Mouse (Mus musculus): Measurements from ENCODE around the gene Bcl11a. TPM values are rescaled to one million over a fixed set of nuclear protein-coding genes. Genes with fewer than 3 reads are reported as not detected.

The Bcl11a gene
- polyA plus RNA-seq, 1 experiment from 2014 or later = 101 TPM

DNA sequence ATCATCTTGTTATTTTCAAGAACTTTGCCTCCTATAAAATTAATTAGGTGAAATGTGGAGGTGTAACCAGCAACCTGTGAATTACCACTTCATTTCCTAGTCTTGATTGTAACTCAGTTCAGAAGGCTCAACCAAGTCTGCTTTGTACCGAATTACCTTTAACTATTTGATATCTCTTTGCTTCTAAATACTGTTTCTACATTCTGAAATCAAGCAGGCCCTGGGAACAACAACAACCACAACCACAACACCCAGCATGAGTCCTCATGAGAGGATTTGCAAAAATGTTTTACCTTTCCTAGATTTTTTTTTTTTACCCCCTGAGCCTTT is 5.2 kb downstream of the Bcl11a start:
- Histone ChIP-seq H3K36me3 (ENCODE audit: control insufficient read depth, insufficient read depth, low read length) (peaks cover 7% of the 10 kb centered on the region), H3K4me3 (ENCODE audit: low read depth, low read length) (peak overlapping the region; percentile 85), H3K9ac (ENCODE audit: low read length) (peak overlapping the region; percentile 36), H3K27me3 (ENCODE audit: control insufficient read depth, insufficient read depth, low read length) (no peaks in the 10 kb centered on the region), H3K9me3 (ENCODE audit: control insufficient read depth, low read length) (no peaks in the 10 kb centered on the region), H3K27ac (ENCODE audit: low read depth, low read length) (no peak overlapping the region), H3K4me2 (ENCODE audit: low read depth, low read length, severe bottlenecking) (peak overlapping the region; percentile 48), H3K4me1 (replicated peaks; ENCODE audit: control insufficient read depth, insufficient read depth, low read length) (peaks cover 6% of the 10 kb centered on the region; the same call in 1 of the 2 replicates)
- ATAC-seq (replicated peaks; ENCODE audit: low FRiP score) = no peak
- no peak for DNase-seq (ENCODE audit: low spot score)
- WGBS = 42% methylated on average over 1 of the region's 1 CpGs

DNA sequence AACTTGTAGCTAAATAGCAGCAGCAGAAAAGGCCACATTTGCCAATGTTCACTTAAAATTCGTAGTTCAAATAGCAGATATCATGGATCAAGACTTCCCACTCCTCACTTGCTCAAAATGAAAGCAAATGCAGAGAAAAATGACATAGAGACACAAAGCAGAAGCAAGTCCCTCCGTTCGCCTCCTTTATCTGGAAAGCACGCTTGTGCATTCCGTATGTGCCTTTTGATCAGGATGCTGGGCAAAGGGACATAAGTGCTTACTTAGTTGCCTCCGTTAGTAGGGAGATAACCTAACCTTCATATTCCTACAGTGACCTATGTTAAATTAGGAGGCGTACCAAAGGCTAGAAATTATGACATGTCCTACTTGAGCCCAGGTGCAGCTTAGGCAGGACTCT is 5.6 kb downstream of the Bcl11a start:
- WGBS = 57% methylated on average over 7 of the region's 7 CpGs
- H3K27ac ChIP-seq (ENCODE audit: low read depth, low read length) = no peak overlapping the region
- peaks cover 6% of the 10 kb centered on the region; the same call in 1 of the 2 replicates for H3K4me1 ChIP-seq (replicated peaks; ENCODE audit: control insufficient read depth, insufficient read depth, low read length)
- peak overlapping the region; percentile 48 for H3K4me2 ChIP-seq (ENCODE audit: low read depth, low read length, severe bottlenecking)
- no peaks in the 10 kb centered on the region for H3K9me3 ChIP-seq (ENCODE audit: control insufficient read depth, low read length)
- DNase-seq (ENCODE audit: low spot score) = no peak
- ATAC-seq (replicated peaks; ENCODE audit: low FRiP score) = no peak
- H3K27me3 ChIP-seq (ENCODE audit: control insufficient read depth, insufficient read depth, low read length) = no peaks in the 10 kb centered on the region
- H3K36me3 ChIP-seq (ENCODE audit: control insufficient read depth, insufficient read depth, low read length) = peaks cover 7% of the 10 kb centered on the region
- peak overlapping the region; percentile 36 for H3K9ac ChIP-seq (ENCODE audit: low read length)
- peak overlapping the region; percentile 85 for H3K4me3 ChIP-seq (ENCODE audit: low read depth, low read length)

DNA sequence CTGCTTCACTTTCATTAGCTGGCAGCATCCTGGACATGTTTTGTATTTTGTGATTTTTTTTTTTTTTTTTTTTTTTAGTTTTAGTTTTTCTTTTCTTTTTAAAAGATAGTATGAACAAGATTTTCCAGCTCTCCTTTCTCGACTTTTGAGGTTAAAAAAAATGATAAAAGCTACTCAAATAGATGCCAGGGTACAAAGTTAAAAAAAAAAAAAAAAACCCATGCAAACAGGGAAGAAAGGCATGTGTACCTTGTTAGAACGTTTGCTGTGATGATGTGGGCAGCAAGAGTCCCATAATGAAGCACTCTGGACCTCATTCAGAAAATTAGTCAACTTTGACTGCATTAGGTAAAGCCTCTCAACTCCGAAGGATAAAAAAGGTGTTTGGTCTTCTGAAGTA is 6.2 kb downstream of the Bcl11a start:
- no peak for ATAC-seq (replicated peaks; ENCODE audit: low FRiP score)
- no peaks in the 10 kb centered on the region for H3K9me3 ChIP-seq (ENCODE audit: control insufficient read depth, low read length)
- H3K9ac ChIP-seq (ENCODE audit: low read length) = no peak overlapping the region; the same call in 1 of the 2 replicates
- peaks cover 7% of the 10 kb centered on the region for H3K36me3 ChIP-seq (ENCODE audit: control insufficient read depth, insufficient read depth, low read length)
- H3K4me3 ChIP-seq (ENCODE audit: low read depth, low read length) = no peak overlapping the region
- H3K4me2 ChIP-seq (ENCODE audit: low read depth, low read length, severe bottlenecking) = no peak overlapping the region
- peaks cover 6% of the 10 kb centered on the region; the same call in 1 of the 2 replicates for H3K4me1 ChIP-seq (replicated peaks; ENCODE audit: control insufficient read depth, insufficient read depth, low read length)
- 45% methylated on average over 3 of the region's 3 CpGs for WGBS
- no peak overlapping the region for H3K27ac ChIP-seq (ENCODE audit: low read depth, low read length)
- DNase-seq (ENCODE audit: low spot score) = no peak
- H3K27me3 ChIP-seq (ENCODE audit: control insufficient read depth, insufficient read depth, low read length) = no peaks in the 10 kb centered on the region

DNA sequence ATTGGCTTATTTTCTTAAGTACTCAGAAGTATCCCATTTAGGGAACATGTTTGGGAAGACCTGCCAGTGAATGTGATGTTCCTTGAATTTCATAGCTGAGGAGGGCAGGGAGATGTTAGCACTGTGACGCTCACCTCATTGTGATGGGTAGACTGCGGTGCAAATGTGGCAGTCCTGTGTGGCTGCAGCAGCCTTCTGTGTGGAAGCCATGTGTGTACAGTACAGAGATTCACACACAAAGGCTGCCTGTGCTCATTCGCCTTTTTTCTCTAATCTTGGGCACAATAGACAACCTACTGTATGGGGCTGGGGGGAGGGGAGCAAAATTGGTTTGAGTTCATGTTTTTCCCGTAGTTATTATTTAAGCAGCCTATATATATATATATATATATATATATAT is 6.7 kb downstream of the Bcl11a start:
- no peak for ATAC-seq (replicated peaks; ENCODE audit: low FRiP score)
- DNase-seq (ENCODE audit: low spot score) = no peak
- Histone ChIP-seq H3K27ac (ENCODE audit: low read depth, low read length) (no peak overlapping the region), H3K4me1 (replicated peaks; ENCODE audit: control insufficient read depth, insufficient read depth, low read length) (peaks cover 6% of the 10 kb centered on the region; the same call in 1 of the 2 replicates), H3K4me2 (ENCODE audit: low read depth, low read length, severe bottlenecking) (peak overlapping the region; percentile 28; the same call in 1 of the 2 replicates), H3K4me3 (ENCODE audit: low read depth, low read length) (no peak overlapping the region), H3K9me3 (ENCODE audit: control insufficient read depth, low read length) (no peaks in the 10 kb centered on the region), H3K36me3 (ENCODE audit: control insufficient read depth, insufficient read depth, low read length) (peaks cover 7% of the 10 kb centered on the region), H3K27me3 (ENCODE audit: control insufficient read depth, insufficient read depth, low read length) (no peaks in the 10 kb centered on the region), H3K9ac (ENCODE audit: low read length) (no peak overlapping the region; the same call in 1 of the 2 replicates)
- 72% methylated on average over 4 of the region's 4 CpGs for WGBS

DNA sequence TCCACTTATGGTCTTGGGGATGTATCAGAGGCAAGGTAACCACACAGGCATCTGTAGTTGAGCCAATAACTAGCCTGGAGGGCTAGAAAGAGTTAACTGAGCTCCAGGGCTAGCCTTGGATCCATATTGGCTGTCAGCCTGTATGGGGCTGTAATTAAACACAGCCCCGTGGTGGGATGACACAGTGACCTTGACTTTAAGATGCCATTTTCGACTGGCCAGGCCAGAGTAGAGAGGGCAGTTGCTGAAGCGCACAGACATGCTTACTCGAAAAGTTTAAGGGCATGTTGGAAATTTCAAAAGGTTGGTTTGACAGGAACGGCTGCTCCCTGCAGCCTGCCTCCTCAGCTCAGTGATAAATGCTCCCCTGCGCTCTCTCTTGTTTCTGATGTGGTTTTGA is 8.1 kb downstream of the Bcl11a start:
- peaks cover 9% of the 10 kb centered on the region; the same call in 1 of the 2 replicates for H3K4me1 ChIP-seq (replicated peaks; ENCODE audit: control insufficient read depth, insufficient read depth, low read length)
- WGBS = 63% methylated on average over 6 of the region's 6 CpGs

DNA sequence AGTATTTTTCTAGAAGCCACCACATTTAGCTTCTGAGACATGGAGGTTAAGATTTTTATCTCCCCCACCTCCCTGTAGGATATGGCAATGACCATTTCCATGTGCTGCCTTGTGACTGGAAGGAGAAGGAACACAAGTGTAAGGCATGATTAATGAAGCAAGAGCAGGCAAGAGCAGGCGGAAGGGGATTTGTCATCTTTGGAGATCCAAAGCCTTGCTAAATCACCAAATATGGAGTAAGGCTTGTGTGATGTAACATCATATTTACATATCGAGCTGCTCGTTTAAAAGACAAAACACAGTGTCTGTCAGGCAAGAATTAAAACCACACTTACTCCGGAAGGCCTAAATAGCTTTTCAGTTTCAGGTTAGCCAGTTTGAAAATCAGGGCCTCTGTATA is 9.2 kb downstream of the Bcl11a start:
- no peak overlapping the region for H3K4me2 ChIP-seq (ENCODE audit: low read depth, low read length, severe bottlenecking)
- 80% methylated on average over 4 of the region's 4 CpGs for WGBS
- no peak for DNase-seq (ENCODE audit: low spot score)

More for the DNA sequence above, 8.1 kb downstream of the Bcl11a start:
- H3K4me2 ChIP-seq (ENCODE audit: low read depth, low read length, severe bottlenecking) = no peak overlapping the region
- H3K4me3 ChIP-seq (ENCODE audit: low read depth, low read length) = no peak overlapping the region
- no peaks in the 10 kb centered on the region for H3K9me3 ChIP-seq (ENCODE audit: control insufficient read depth, low read length)
- no peak overlapping the region for H3K27ac ChIP-seq (ENCODE audit: low read depth, low read length)
- no peaks in the 10 kb centered on the region for H3K27me3 ChIP-seq (ENCODE audit: control insufficient read depth, insufficient read depth, low read length)
- no peak for ATAC-seq (replicated peaks; ENCODE audit: low FRiP score)
- H3K36me3 ChIP-seq (ENCODE audit: control insufficient read depth, insufficient read depth, low read length) = peaks cover 7% of the 10 kb centered on the region
- H3K9ac ChIP-seq (ENCODE audit: low read length) = no peak overlapping the region
- DNase-seq (ENCODE audit: low spot score) = no peak

DNA sequence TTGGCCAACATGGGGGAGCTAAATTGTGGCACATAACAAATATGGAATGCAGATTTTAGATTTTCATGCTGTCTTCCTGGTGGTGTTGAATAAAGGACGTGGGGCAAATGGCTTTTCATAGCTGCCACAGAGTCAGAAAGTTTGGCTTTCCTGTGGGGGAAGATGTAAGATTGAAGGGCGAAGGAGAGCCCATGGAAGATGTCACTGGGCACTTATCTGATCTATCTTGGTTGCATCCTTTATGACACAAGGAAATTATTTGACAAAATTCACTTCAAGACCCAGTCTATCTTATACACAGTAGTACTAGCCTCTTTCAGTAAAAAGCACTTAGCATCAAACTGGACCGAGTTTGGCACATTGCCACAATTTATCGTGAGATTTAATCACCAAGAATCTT is 12.6 kb downstream of the Bcl11a start:
- DNase-seq (ENCODE audit: low spot score) (no peak), ATAC-seq (replicated peaks; ENCODE audit: low FRiP score) (no peak)
- H3K27me3 ChIP-seq (ENCODE audit: control insufficient read depth, insufficient read depth, low read length) = no peaks in the 10 kb centered on the region
- H3K9ac ChIP-seq (ENCODE audit: low read length) = no peak overlapping the region
- H3K4me3 ChIP-seq (ENCODE audit: low read depth, low read length) = no peak overlapping the region
- no peaks in the 10 kb centered on the region for H3K9me3 ChIP-seq (ENCODE audit: control insufficient read depth, low read length)
- H3K36me3 ChIP-seq (ENCODE audit: control insufficient read depth, insufficient read depth, low read length) = peaks cover 7% of the 10 kb centered on the region
- peaks cover 16% of the 10 kb centered on the region for H3K4me1 ChIP-seq (replicated peaks; ENCODE audit: control insufficient read depth, insufficient read depth, low read length)
- 88% methylated on average over 4 of the region's 4 CpGs for WGBS
- no peak overlapping the region for H3K27ac ChIP-seq (ENCODE audit: low read depth, low read length)
- no peak overlapping the region for H3K4me2 ChIP-seq (ENCODE audit: low read depth, low read length, severe bottlenecking)

More for the DNA sequence above, 9.2 kb downstream of the Bcl11a start:
- H3K36me3 ChIP-seq (ENCODE audit: control insufficient read depth, insufficient read depth, low read length) = peaks cover 7% of the 10 kb centered on the region
- no peak overlapping the region for H3K9ac ChIP-seq (ENCODE audit: low read length)
- no peak overlapping the region for H3K27ac ChIP-seq (ENCODE audit: low read depth, low read length)
- H3K4me3 ChIP-seq (ENCODE audit: low read depth, low read length) = no peak overlapping the region
- no peaks in the 10 kb centered on the region for H3K27me3 ChIP-seq (ENCODE audit: control insufficient read depth, insufficient read depth, low read length)
- peaks cover 9% of the 10 kb centered on the region for H3K4me1 ChIP-seq (replicated peaks; ENCODE audit: control insufficient read depth, insufficient read depth, low read length)
- ATAC-seq (replicated peaks; ENCODE audit: low FRiP score) = no peak
- no peaks in the 10 kb centered on the region for H3K9me3 ChIP-seq (ENCODE audit: control insufficient read depth, low read length)

DNA sequence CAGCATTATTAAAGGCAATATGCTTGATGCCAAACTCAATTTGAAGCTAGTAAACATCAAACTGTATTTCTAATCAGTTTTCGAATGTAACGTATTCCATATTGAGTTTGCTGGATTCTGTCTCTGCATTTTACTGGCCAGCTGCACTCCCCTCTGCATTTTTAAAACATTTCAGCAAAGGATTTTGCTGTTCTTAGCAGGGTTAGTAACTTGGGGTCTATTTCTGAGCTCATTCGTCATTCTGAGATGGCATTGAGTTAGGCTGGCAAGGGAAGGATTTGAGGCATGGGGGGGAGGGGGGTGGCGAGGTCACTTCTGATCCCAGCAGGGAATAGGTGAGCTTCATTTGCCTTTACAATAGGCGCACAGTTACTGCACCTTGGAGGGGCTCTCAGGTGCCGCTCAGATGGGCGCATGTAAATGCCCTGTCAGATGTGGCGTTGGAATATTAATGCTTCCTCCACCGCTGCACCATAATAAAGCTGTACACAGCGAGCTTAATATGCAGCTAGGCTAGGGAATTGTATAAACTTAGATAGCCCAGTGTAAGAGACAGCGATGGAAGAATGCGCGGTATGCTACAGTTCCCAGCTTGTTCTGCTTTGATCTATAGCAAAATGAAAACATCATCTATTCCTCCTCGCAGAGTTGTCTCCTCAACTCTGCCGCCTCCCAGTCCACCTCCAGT is 13.7 kb downstream of the Bcl11a start:
- no peaks in the 10 kb centered on the region for H3K9me3 ChIP-seq (ENCODE audit: control insufficient read depth, low read length)
- no peak overlapping the region for H3K4me3 ChIP-seq (ENCODE audit: low read depth, low read length)
- peaks cover 18% of the 10 kb centered on the region for H3K4me1 ChIP-seq (replicated peaks; ENCODE audit: control insufficient read depth, insufficient read depth, low read length)
- H3K27me3 ChIP-seq (ENCODE audit: control insufficient read depth, insufficient read depth, low read length) = no peaks in the 10 kb centered on the region
- peaks cover 5% of the 10 kb centered on the region for H3K36me3 ChIP-seq (ENCODE audit: control insufficient read depth, insufficient read depth, low read length)
- H3K27ac ChIP-seq (ENCODE audit: low read depth, low read length) = no peak overlapping the region
- DNase-seq (ENCODE audit: low spot score) (peak; percentile 37), ATAC-seq (replicated peaks; ENCODE audit: low FRiP score) (no peak)
- WGBS = 28% methylated on average over 15 of the region's 15 CpGs
- 0 out of 2 replicates have a peak overlapping the region, but pooled peaks have one; percentile 6 for H3K4me2 ChIP-seq (ENCODE audit: low read depth, low read length, severe bottlenecking)
- H3K9ac ChIP-seq (ENCODE audit: low read length) = peak overlapping the region; percentile 5; the same call in 1 of the 2 replicates

DNA sequence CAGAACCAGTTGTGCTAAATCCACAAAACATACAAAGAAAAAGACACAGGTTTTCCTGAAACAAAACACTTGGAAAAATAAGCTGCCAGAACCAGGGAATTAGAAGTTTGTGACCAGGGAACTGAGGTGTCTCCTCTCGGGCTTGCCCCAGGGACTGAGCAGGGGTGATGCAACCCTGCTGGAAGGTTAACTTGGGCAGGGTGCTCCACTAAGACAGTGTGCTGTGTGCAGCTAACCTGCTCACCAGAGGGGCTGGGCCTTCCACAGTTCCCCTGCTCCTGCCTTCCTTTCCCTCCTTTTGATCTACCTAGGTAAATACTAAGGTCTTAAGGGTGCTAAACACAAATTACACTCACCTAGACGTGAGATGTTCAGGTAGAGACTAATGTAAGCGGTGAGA is 14.8 kb downstream of the Bcl11a start:
- 56% methylated on average over 3 of the region's 3 CpGs for WGBS
- no peaks in the 10 kb centered on the region for H3K9me3 ChIP-seq (ENCODE audit: control insufficient read depth, low read length)
- peaks cover 19% of the 10 kb centered on the region for H3K4me1 ChIP-seq (replicated peaks; ENCODE audit: control insufficient read depth, insufficient read depth, low read length)
- no peak overlapping the region for H3K4me3 ChIP-seq (ENCODE audit: low read depth, low read length)
- no peak overlapping the region for H3K27ac ChIP-seq (ENCODE audit: low read depth, low read length)
- no peak overlapping the region for H3K9ac ChIP-seq (ENCODE audit: low read length)
- no peaks in the 10 kb centered on the region for H3K36me3 ChIP-seq (ENCODE audit: control insufficient read depth, insufficient read depth, low read length)
- H3K4me2 ChIP-seq (ENCODE audit: low read depth, low read length, severe bottlenecking) = no peak overlapping the region
- H3K27me3 ChIP-seq (ENCODE audit: control insufficient read depth, insufficient read depth, low read length) = no peaks in the 10 kb centered on the region
- no peak for ATAC-seq (replicated peaks; ENCODE audit: low FRiP score)
- DNase-seq (ENCODE audit: low spot score) = peak; percentile 42
